Mouse (Mus musculus): ENCODE measurements around the gene Ang6. TPM values are rescaled to one million over a fixed set of nuclear protein-coding genes. Genes with fewer than 3 reads are reported as not detected.

Gene Ang6
- polyA plus RNA-seq (2015; fragmentation: Nextera tagmentation; extraction: Ambion mirVana) = not detected in 2 replicates

GRCm38 (mm10) chr14:44002169-44002568 is at the start of gene Ang6:
TSS of gene Ang6 (minus strand) at chr14:44002269.

GRCm38 (mm10) chr14:43956769-43957168 is 45.3 kb downstream of the Ang6 start, which contains the start of gene Ang5:
TSS of gene Ang5 (plus strand) at chr14:43957069.

Other genes with a start within 250 kb of the Ang6 start
- not detected in 2 replicates for gene Gm8180, start 217.5 kb downstream of the Ang6 start, polyA plus RNA-seq (2015; fragmentation: Nextera tagmentation; extraction: Ambion mirVana)
- not detected in 2 replicates for gene Ear1, start 126.8 kb downstream of the Ang6 start, polyA plus RNA-seq (2015; fragmentation: Nextera tagmentation; extraction: Ambion mirVana)
- gene Ear10, start 78.7 kb downstream of the Ang6 start, polyA plus RNA-seq (2015; fragmentation: Nextera tagmentation; extraction: Ambion mirVana) = not detected in 2 replicates
- 2.9 and 3.2 TPM in 2 replicates for gene Gm8113, start 76.9 kb downstream of the Ang6 start, polyA plus RNA-seq (2015; fragmentation: Nextera tagmentation; extraction: Ambion mirVana)
- gene Ang5, start 45.2 kb downstream of the Ang6 start, polyA plus RNA-seq (2015; fragmentation: Nextera tagmentation; extraction: Ambion mirVana) = not detected in 2 replicates
- not detected in 2 replicates for gene Ear2, start 100.4 kb upstream of the Ang6 start, polyA plus RNA-seq (2015; fragmentation: Nextera tagmentation; extraction: Ambion mirVana)
- gene Gm3327, start 121.6 kb upstream of the Ang6 start, polyA plus RNA-seq (2015; fragmentation: Nextera tagmentation; extraction: Ambion mirVana) = not detected in 2 replicates
- not detected in 2 replicates for gene Gm8212, start 195.4 kb upstream of the Ang6 start, polyA plus RNA-seq (2015; fragmentation: Nextera tagmentation; extraction: Ambion mirVana)
- gene 4930503E14Rik, start 211.0 kb upstream of the Ang6 start, polyA plus RNA-seq (2015; fragmentation: Nextera tagmentation; extraction: Ambion mirVana) = 0.12 TPM in 1 of 2 replicates, not detected in the other